Mouse (Mus musculus) frontal cortex, adult (tissue): ENCODE results near the gene Fbxo46.

Experiments
- ATAC-seq: cut with Nextera tagmentation; 2 replicates; pipeline ENCODE4 v1.9.2; 2017; ENCODE audit warnings: mild to moderate bottlenecking, moderate library complexity, mixed read lengths; ENCODE audit not compliant: low TSS enrichment

Fbxo46 gene

GRCm38 (mm10) chr7:19093174-19093521 lies 26.5 kb upstream of the Fbxo46 start:
- ATAC-seq, result peak; percentile 72

DNA sequence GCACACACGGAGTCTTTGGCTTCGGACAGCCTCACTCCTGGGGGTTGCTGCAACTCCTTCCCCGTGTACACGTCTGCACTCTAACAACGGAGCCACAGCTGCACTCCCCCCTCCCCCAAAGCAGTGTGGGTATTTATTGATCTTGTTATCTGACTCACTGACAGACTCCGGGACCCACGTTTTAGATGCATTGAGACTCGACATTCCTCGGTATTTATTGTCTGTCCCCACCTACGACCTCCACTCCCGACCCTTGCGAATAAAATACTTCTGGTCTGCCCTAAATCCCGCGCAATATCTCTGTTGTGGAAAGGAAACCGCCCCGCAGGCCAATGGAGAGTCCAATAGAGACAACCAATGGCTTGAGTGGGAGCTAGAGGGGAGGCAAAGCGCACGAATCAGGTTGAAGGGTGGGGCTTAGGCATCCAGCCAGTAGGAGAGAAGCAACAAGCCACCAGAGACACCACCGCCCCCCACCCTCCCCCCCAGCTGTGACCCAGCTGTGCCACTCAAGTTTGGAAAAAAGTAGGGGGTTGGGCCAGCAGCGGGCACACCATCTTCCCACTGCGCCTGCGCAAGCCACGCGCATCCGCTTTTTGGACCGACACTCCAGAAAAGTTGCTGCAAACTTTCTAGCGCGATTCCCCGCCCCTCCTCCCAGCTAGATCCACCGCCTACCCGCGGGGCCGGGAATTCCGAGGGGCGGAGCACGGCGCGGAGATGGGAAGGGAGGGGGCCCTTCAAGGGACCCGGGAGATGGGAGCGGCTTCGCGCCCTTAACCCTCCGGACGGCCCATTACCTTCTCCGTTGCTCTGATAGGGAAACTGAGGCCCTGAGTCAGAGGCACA lies 25.9 kb upstream of the Fbxo46 start:
- ATAC-seq, result peak; percentile 32; the same call in 1 of the 2 replicates

DNA sequence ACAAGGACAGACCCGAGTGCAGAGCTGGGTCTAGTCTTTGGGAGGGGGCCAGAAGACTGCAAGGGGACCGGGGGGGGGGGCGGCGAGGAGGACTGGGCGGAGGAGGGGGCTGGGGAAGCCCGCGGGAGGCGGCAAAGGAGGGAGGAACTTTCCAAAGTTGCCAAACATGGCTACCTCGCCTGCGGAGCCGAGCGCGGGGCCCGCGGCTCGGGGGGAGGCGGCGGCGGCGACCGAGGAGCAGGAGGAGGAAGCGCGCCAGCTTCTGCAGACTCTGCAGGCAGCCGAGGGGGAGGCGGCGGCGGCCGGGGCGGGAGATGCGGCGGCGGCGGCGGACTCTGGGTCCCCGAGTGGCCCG lies 25.2 kb upstream of the Fbxo46 start, which contains the start of gene Six5:
Six5 (plus strand) TSS at position 124 of the 355 bp plus-strand sequence.
- no peak for ATAC-seq

DNA sequence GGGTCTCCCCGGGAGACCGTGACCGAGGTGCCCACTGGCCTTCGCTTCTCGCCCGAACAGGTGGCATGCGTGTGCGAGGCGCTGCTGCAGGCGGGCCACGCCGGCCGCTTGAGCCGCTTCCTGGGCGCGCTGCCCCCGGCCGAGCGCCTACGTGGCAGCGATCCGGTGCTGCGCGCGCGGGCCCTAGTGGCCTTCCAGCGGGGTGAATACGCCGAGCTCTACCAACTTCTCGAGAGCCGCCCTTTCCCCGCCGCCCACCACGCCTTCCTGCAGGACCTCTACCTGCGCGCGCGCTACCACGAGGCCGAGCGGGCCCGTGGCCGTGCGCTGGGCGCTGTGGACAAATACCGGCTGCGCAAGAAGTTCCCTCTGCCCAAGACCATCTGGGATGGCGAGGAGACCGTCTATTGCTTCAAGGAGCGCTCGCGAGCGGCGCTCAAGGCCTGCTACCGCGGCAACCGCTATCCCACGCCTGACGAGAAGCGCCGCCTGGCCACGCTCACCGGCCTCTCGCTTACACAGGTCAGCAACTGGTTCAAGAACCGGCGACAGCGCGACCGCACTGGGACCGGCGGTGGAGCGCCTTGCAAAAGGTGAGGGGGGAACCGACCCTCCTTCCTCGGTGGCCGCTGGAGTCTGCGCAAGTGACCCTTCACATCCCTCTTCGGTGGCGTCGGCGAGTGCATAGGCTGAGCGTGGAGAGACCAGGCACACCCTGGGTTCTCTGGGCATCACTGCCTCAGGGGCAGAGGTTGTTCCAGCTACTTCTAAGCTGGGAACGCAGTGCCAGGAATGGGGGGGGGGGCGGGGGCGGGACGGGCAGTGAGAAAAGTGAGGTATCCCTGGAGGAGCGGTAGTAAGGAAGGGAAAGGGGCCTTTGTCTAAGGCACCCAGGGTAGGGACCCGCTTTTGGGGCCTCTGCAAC lies 24.6 kb upstream of the Fbxo46 start:
- ATAC-seq, result no peak

DNA sequence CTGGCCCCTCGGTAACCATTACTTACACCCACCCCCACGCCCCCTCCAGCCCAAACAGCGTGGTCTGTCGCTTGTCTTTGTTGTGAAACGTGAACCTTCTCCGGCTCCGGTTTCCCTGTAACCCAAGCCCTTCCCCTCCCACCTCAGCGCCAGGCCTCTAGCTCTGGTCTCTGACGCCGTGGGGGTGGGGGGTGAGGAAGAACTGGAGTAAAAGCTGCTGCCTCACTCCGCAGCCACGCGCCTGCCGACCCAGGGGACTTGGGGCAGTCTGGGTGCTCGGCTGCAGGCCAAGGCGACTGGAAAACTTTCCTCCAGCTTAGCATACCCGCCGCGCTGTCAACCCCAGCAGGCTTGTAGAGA lies 23.9 kb upstream of the Fbxo46 start:
- ATAC-seq, result no peak

GRCm38 (mm10) chr7:19096421-19096976 lies 23.2 kb upstream of the Fbxo46 start:
- no peak for ATAC-seq

DNA sequence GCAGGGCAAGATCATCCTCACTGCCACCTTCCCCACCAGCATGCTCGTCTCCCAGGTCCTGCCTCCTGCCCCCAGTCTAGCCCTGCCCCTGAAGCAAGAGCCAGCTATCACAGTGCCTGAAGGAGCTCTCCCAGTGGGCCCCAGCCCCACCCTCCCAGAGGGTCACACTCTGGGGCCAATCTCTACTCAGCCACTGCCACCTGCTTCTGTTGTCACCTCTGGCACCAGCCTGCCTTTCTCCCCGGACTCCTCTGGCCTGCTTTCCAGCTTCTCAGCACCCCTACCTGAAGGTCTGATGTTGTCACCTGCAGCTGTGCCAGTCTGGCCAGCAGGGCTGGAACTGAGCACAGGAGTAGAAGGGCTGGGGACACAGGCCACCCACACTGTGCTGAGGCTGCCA lies 22.4 kb upstream of the Fbxo46 start:
- no peak for ATAC-seq

DNA sequence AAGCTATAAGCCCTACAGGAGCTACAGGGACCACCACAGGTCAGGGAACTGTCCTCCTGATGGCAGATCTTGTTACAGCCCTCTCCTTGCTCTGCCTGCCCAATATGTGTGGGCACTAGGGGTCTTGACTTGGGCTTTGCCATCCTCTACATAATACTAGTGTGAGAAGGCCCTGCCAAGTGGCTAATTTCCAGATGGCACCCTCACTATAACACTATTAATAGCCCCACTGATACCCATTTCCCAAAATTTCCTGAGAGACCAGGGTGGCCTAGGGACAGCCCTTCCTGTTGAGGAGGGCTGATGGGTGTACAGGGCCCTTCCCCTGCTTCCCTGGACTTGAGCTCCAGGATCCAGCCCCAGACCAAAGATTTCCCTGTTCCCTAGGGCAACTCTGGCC lies 21.8 kb upstream of the Fbxo46 start:
- no peak for ATAC-seq

- ATAC-seq, result no peak
Measured at GRCm38 (mm10) chr7:19098811-19099210, 20.8 kb upstream of the Fbxo46 start.

DNA sequence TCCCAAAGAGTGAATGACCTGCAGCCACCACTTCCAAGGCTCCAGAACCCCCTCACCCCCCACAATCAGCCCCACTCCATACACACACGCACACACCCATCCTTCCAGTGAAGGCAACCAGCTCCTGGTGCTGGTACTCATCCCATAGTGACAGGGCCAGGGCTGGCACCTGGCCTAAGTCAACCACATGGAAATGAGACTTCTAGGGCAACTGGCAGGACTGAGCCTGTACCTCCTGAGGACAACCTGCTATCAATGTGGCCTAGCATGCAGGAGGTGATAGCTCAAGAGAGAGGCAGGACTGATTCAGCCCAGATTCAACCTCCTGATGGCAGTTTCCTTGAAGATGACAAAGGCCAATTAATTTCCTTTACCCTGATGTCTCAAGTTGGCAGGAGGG lies 19.4 kb upstream of the Fbxo46 start:
- no peak for ATAC-seq

GRCm38 (mm10) chr7:19103741-19104140 lies 15.9 kb upstream of the Fbxo46 start:
- no peak for ATAC-seq

- no peak for ATAC-seq
Measured at GRCm38 (mm10) chr7:19104486-19104885, 15.2 kb upstream of the Fbxo46 start.

GRCm38 (mm10) chr7:19107436-19107835 lies 12.2 kb upstream of the Fbxo46 start:
- no peak for ATAC-seq

GRCm38 (mm10) chr7:19109565-19109964 lies 10.1 kb upstream of the Fbxo46 start:
- no peak for ATAC-seq

DNA sequence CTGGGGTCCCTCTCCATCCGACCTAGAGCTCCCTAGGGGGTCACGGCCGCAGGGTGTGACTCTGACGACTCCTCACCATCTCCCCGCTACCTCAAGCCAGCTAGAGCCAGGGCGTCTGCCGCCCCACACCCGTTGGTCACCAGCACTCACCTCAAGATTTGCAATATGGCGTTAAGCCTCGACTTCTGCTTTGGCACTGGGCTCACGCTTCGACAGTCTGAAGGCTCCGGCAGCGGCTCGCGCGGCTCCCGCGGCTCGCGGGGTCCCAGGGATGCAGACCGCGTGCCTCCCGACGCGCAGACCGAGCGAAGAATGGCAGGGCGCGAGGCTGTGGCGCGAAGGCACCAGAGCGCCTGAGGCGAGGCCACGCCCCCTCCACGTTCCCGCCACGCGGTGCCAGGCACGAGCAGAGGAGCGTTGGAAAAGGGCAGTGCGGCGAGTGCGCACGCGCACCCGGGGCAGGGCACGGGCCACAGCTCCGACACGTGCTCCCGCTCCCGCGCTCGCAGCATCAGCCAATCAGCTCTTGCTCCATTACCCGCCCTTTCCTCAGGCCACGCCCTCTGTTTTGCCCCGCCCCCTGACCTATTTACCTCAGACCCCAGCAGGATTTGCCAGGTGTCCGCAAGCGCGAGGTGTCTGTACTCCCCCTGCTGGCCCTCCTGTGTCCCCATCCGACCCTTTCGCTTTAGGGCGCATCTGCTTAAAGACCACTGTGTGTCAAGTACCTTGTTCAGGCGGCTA lies 1.5 kb upstream of the Fbxo46 start, which contains the start of gene Gm4969:
Gm4969 (minus strand) TSS at position 341 of the 744 bp plus-strand sequence.
- no peak for ATAC-seq

DNA sequence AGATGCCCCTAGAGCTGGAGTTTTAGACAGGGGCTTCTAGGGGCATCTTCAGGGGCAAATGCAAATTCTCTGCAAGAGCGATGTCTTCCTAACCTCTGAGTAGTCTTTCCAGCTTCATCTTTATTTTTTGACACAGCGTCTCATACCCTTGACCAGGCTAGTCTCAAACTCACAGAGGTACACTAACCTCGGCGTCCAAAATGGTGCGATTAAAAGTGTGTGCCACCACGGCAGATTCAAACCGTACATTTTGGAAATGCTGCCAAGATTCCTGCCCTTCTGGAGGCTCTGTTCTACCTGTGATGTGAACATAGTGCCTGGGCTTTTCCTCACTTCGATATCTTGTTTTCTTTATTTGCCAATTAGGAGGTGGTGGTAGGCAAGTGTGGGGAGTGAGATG lies 576 bp upstream of the Fbxo46 start:
- no peak for ATAC-seq

GRCm38 (mm10) chr7:19121686-19122085 lies 2.0 kb downstream of the Fbxo46 start:
- no peak for ATAC-seq

DNA sequence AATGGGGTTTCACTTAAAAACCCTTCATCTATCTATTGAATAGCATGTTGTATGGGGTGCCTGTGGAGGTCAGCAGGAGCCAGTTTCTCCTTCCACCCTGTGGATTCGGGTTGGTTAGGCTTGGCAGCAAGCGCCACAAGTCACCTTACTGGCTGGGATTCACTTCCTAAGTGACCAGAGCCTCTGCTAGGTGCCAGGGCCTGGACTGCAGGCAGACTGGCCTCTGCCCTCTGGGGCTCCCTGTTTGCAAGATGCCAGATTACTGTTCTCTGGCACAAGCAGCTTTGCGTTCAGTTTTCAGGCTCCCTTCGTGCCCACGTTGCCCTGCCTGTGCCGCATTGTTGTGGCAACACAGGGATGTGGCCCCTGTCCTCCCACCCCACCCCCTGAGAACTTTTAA lies 5.1 kb downstream of the Fbxo46 start:
- no peak for ATAC-seq

- ATAC-seq, result no peak
Measured at GRCm38 (mm10) chr7:19127744-19128143, 8.1 kb downstream of the Fbxo46 start.

- no peak for ATAC-seq
Measured at GRCm38 (mm10) chr7:19129396-19129795, 9.7 kb downstream of the Fbxo46 start.

- ATAC-seq, result no peak
Measured at GRCm38 (mm10) chr7:19130657-19131056, 11.0 kb downstream of the Fbxo46 start.

- ATAC-seq, result peak; percentile 97
Measured at GRCm38 (mm10) chr7:19131324-19131848, 11.7 kb downstream of the Fbxo46 start.
